Mouse (Mus musculus): Measurements from ENCODE around the gene Kmt2c. TPM values are rescaled to one million over a fixed set of nuclear protein-coding genes. Genes with fewer than 3 reads are reported as not detected.

The Kmt2c gene
- polyA plus RNA-seq, 1 experiment from 2014 or later = 7.6 TPM

DNA sequence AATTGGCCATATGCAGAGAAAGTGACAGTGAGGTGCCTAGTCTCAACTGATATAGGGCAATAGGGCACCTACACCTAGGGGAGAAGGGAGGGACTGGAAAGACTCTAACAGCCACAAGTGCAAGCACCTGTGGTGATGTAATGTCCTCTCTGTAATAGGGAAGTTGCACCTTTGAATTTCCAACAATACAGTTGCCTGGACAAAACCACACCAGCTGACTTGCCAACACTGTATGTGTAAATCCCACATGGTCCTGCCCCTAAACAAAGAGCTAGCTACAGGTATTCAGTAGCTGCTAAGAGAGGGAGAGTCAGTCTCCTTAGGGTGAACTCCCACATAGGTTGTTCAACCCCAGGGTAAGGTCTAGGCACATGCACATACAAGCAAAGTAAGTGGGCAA is 41.8 kb upstream of the Kmt2c start:
- ATAC-seq (ENCODE audit: low FRiP score, low TSS enrichment) (peak; percentile 17; the same call in 1 of the 2 replicates), DNase-seq (ENCODE audit: low spot score) (no peak)

DNA sequence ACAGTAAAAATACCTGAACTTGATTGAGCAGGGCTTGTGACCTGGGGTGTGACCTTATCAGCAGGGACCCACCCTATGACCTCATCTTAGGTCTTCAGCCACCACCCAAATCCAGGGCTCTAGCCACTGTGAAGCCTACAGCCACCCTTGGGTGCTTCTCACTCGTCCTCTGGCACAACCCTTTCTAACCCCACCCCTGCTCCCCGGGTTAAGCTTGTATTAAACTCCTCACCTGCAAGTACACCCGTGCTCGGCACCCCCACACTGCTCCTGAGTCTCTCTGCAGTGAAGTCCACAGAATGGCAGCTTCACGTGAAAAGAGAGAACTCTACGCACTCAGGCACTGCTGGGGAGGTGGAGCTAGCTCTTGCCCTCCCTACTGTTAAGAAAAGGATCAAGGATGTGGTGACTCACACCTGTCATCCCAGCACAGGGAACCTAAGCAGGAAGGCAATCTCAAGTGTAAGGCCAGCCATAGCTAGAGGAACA is 38.4 kb upstream of the Kmt2c start:
- no peaks in the 10 kb centered on the region for H3K36me3 ChIP-seq (ENCODE audit: control insufficient read depth, insufficient read depth, low read length)
- ATAC-seq (ENCODE audit: low FRiP score, low TSS enrichment) (peak; percentile 92), DNase-seq (ENCODE audit: low spot score) (peak; percentile 70)
- 34% methylated on average over 6 of the region's 6 CpGs for WGBS
- H3K9ac ChIP-seq (ENCODE audit: low read length) = no peak overlapping the region
- H3K4me3 ChIP-seq (ENCODE audit: low read depth, low read length) = no peak overlapping the region
- peak overlapping the region; percentile 86 for H3K27ac ChIP-seq (replicated peaks)
- 0 out of 2 replicates have a peak, but pooled peaks cover 2% of the 10 kb centered on the region for H3K9me3 ChIP-seq (ENCODE audit: control insufficient read depth, low read length)
- H3K4me1 ChIP-seq (replicated peaks; ENCODE audit: control insufficient read depth, insufficient read depth) = no peaks in the 10 kb centered on the region
- no peak for TF ChIP-seq EP300 (optimal IDR thresholded peaks at IDR 0.05)
- TF ChIP-seq CTCF (IDR thresholded peaks at IDR 0.05; ENCODE audit: low read depth) = no peak
- no peaks in the 10 kb centered on the region for H3K27me3 ChIP-seq (ENCODE audit: control insufficient read depth, insufficient read depth, low read length)
- peak overlapping the region; percentile 21; the same call in 1 of the 2 replicates for H3K4me2 ChIP-seq (replicated peaks; ENCODE audit: low read depth)

More for the DNA sequence above, 41.8 kb upstream of the Kmt2c start:
- H3K27me3 ChIP-seq (ENCODE audit: control insufficient read depth, insufficient read depth, low read length) = no peaks in the 10 kb centered on the region
- no peaks in the 10 kb centered on the region for H3K4me1 ChIP-seq (replicated peaks; ENCODE audit: control insufficient read depth, insufficient read depth)
- H3K36me3 ChIP-seq (ENCODE audit: control insufficient read depth, insufficient read depth, low read length) = no peaks in the 10 kb centered on the region
- no peak overlapping the region for H3K4me3 ChIP-seq (ENCODE audit: low read depth, low read length)
- H3K27ac ChIP-seq (replicated peaks) = no peak overlapping the region
- no peak overlapping the region for H3K4me2 ChIP-seq (replicated peaks; ENCODE audit: low read depth)
- H3K9ac ChIP-seq (ENCODE audit: low read length) = no peak overlapping the region
- TF ChIP-seq EP300 (optimal IDR thresholded peaks at IDR 0.05) (no peak), CTCF (IDR thresholded peaks at IDR 0.05; ENCODE audit: low read depth) (no peak)
- 0 out of 2 replicates have a peak, but pooled peaks cover 2% of the 10 kb centered on the region for H3K9me3 ChIP-seq (ENCODE audit: control insufficient read depth, low read length)

DNA sequence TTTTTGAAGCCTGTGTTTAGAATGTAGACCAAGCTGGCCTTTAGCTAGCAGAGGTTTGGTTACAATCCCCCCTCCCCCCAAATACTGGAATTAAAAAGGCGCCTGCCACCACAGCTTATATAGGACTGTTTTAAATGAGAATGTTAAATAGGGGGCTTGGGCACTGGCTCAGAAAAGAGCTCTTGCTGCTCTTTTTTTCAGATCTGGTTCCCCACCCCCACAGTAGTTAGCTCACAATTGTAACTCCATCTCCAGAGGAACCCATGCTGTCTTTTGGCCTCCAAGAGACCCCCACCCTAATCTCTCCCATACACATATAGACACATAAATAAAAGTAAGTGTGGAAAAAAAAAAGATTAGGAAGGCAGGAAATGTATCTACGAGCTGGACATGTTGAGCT is 37.9 kb upstream of the Kmt2c start:
- Histone ChIP-seq H3K36me3 (ENCODE audit: control insufficient read depth, insufficient read depth, low read length) (no peaks in the 10 kb centered on the region), H3K4me2 (replicated peaks; ENCODE audit: low read depth) (no peak overlapping the region; the same call in 1 of the 2 replicates)

DNA sequence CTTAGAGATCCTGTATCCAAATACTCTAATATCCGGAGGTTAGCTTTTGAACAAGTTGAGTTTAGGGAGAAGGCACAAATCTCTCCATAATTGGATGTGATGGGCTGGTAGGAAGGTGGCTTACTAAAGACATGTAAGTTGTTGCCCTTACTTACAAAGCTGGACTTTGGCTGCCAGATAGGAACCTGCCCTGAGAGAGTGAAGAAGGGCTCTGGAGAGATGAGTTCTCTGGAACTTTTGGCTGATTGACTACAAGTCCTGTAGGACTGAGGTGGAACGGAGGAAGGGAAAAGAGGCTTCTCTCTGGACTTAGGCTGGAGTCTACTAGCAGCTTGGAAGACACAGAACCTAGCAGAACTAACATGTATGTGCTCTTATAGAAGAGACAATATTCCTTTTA is 37.0 kb upstream of the Kmt2c start:
- Histone ChIP-seq H3K27me3 (ENCODE audit: control insufficient read depth, insufficient read depth, low read length) (no peaks in the 10 kb centered on the region), H3K4me3 (ENCODE audit: low read depth, low read length) (no peak overlapping the region), H3K9ac (ENCODE audit: low read length) (no peak overlapping the region), H3K27ac (replicated peaks) (no peak overlapping the region), H3K9me3 (ENCODE audit: control insufficient read depth, low read length) (0 out of 2 replicates have a peak, but pooled peaks cover 2% of the 10 kb centered on the region), H3K4me2 (replicated peaks; ENCODE audit: low read depth) (no peak overlapping the region), H3K4me1 (replicated peaks; ENCODE audit: control insufficient read depth, insufficient read depth) (no peaks in the 10 kb centered on the region), H3K36me3 (ENCODE audit: control insufficient read depth, insufficient read depth, low read length) (no peaks in the 10 kb centered on the region)
- 92% methylated on average over 2 of the region's 2 CpGs for WGBS
- TF ChIP-seq CTCF (IDR thresholded peaks at IDR 0.05; ENCODE audit: low read depth) = no peak
- no peak for TF ChIP-seq EP300 (optimal IDR thresholded peaks at IDR 0.05)
- no peak for DNase-seq (ENCODE audit: low spot score)
- no peak for ATAC-seq (ENCODE audit: low FRiP score, low TSS enrichment)

More for the DNA sequence above, 37.9 kb upstream of the Kmt2c start:
- H3K4me3 ChIP-seq (ENCODE audit: low read depth, low read length) = no peak overlapping the region
- no peak for TF ChIP-seq EP300 (optimal IDR thresholded peaks at IDR 0.05)
- TF ChIP-seq CTCF (IDR thresholded peaks at IDR 0.05; ENCODE audit: low read depth) = no peak
- H3K9me3 ChIP-seq (ENCODE audit: control insufficient read depth, low read length) = 0 out of 2 replicates have a peak, but pooled peaks cover 2% of the 10 kb centered on the region
- H3K27ac ChIP-seq (replicated peaks) = peak overlapping the region; percentile 70
- no peak for DNase-seq (ENCODE audit: low spot score)
- no peak for ATAC-seq (ENCODE audit: low FRiP score, low TSS enrichment)
- H3K9ac ChIP-seq (ENCODE audit: low read length) = no peak overlapping the region
- no peaks in the 10 kb centered on the region for H3K4me1 ChIP-seq (replicated peaks; ENCODE audit: control insufficient read depth, insufficient read depth)
- no peaks in the 10 kb centered on the region for H3K27me3 ChIP-seq (ENCODE audit: control insufficient read depth, insufficient read depth, low read length)
- WGBS = 29% methylated on average over 2 of the region's 2 CpGs

DNA sequence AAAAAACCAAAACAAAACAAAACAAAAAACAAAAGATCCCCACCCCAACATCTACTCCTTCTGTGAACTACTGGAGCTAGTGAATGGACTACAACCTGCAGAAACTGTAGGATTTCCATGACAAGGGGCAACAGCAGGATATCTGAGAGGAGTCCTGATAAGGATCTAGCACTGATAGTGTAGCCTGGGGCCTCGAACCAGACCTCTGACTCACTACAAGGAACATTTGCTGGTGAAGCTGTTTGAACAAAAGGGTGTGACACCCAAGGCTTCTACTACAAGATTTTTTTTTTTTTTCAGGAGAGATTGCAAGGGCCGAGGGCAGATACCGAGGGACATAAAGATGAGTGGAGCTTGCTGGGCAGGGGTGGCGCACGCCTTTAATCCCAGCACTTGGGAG is 34.7 kb upstream of the Kmt2c start:
- Histone ChIP-seq H3K27me3 (ENCODE audit: control insufficient read depth, insufficient read depth, low read length) (no peaks in the 10 kb centered on the region), H3K4me1 (replicated peaks; ENCODE audit: control insufficient read depth, insufficient read depth) (no peaks in the 10 kb centered on the region), H3K4me3 (ENCODE audit: low read depth, low read length) (no peak overlapping the region), H3K36me3 (ENCODE audit: control insufficient read depth, insufficient read depth, low read length) (no peaks in the 10 kb centered on the region), H3K9ac (ENCODE audit: low read length) (no peak overlapping the region), H3K9me3 (ENCODE audit: control insufficient read depth, low read length) (0 out of 2 replicates have a peak, but pooled peaks cover 2% of the 10 kb centered on the region), H3K27ac (replicated peaks) (no peak overlapping the region), H3K4me2 (replicated peaks; ENCODE audit: low read depth) (no peak overlapping the region)
- no peak for TF ChIP-seq CTCF (IDR thresholded peaks at IDR 0.05; ENCODE audit: low read depth)
- no peak for TF ChIP-seq EP300 (optimal IDR thresholded peaks at IDR 0.05)
- ATAC-seq (ENCODE audit: low FRiP score, low TSS enrichment) = no peak
- 62% methylated on average over 5 of the region's 5 CpGs for WGBS
- peak; percentile 33 for DNase-seq (ENCODE audit: low spot score)

DNA sequence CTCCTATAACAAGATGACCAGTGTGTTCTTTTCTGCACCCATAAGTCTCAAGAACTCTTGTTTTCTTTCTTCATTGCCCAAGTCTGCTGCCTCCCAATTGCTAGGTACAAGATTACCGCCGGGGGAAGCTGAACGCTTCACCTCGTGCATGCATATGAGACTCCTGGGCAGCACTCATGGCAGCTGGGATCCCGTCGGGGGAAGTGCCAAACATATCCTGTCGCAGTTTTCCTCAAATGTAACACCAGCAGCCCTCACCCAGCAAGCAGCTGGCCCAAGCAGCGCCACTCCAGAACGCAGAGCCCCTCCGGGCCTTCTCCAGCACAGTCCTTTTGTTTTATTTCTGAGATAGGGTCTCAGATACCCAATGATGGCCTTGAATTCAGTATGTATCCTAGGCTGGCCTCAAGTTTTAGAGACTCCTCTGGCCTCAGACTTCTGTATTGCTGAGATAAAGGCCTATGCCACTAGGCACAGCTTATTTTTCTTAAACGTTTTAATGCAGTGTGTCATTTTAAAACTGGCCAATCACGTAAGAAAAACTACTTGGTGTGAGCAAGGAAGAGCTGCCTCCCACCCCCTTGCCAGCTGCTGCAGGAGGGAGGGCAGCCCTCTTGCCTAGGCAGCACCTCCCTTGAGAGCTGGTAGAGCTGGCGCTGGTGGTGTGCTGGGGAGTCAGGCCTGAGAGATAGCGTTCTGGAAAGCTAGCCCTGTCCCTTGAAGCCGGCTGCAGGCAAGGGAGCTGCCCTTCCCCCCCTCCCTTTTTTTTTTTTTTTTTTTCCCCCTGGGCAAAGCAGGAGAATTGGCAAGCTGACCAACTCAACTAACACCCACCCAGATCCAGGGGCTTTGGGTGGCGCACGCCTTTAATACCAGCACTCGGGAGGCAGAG is 33.9 kb upstream of the Kmt2c start:
- ATAC-seq (ENCODE audit: low FRiP score, low TSS enrichment) (no peak), DNase-seq (ENCODE audit: low spot score) (no peak)
- Histone ChIP-seq H3K4me2 (replicated peaks; ENCODE audit: low read depth) (no peak overlapping the region), H3K4me3 (ENCODE audit: low read depth, low read length) (no peak overlapping the region), H3K36me3 (ENCODE audit: control insufficient read depth, insufficient read depth, low read length) (no peaks in the 10 kb centered on the region), H3K4me1 (replicated peaks; ENCODE audit: control insufficient read depth, insufficient read depth) (no peaks in the 10 kb centered on the region), H3K27ac (replicated peaks) (no peak overlapping the region), H3K9me3 (ENCODE audit: control insufficient read depth, low read length) (0 out of 2 replicates have a peak, but pooled peaks cover under 1% of the 10 kb centered on the region), H3K27me3 (ENCODE audit: control insufficient read depth, insufficient read depth, low read length) (no peaks in the 10 kb centered on the region), H3K9ac (ENCODE audit: low read length) (no peak overlapping the region)
- 58% methylated on average over 15 of the region's 18 CpGs for WGBS
- TF ChIP-seq CTCF (IDR thresholded peaks at IDR 0.05; ENCODE audit: low read depth) (no peak), EP300 (optimal IDR thresholded peaks at IDR 0.05) (no peak)

Data from stomach, postnatal 0 days (tissue).